Mouse (Mus musculus): ENCODE results near the gene Clmp.
A peak's percentile ranks its signal among the peaks of the same experiment; 100 is the strongest.

Gene Clmp

DNA sequence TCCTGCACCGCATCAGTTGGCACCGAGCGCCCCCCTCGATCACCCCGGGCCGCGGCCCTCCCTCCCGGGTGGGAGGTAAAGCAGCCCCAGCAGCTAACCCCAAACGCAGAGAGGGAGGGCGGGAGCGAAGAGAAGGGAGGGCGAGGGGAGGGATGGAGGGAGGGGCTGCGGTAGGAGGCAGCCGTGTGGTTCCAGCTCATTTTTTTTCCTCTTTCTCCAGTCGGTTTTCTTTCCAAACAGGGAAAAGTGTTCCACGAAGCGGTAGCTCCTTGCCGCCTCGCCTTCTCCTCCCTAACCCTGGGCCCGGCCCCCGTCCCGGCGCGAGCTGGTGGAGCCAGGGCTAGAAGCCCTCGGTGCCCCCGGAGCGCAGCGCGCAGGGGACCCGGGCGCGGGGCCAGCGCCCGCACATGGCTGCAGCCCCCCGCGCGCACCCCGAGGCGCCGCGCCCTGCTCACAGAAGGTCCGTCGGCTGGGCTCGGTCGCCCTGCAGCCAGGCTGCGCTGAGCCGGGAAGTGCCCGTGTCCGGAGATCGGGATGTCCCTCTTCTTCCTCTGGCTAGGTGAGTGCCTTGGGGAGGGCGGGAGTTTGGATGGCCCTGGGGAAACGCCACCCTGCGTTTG is at the start of gene Clmp:
Gene Clmp, plus strand, starts transcription at position 162 of the 620 bp plus-strand sequence.
- peak; percentile 66 for DNase-seq

DNA sequence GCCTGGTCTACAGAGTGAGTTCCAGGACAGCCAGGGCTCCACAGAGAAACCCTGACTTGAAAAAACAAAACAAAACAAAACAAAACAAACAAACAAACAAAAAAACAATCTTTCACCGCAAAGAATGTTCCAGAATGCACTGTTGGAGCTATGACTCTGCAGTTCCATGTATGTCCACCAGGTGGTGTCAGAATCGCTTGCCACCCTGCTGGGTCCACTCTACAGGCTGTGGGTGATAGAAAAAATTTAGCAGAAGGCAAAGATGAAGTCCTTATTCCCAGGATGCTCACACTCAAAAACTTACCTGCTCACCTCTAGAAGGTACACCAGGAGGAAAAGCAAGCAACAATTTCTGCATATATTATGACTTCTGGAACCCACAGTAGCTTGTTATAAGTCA is 49.7 kb upstream of the Clmp start:
- DNase-seq, result peak; percentile 70

DNA sequence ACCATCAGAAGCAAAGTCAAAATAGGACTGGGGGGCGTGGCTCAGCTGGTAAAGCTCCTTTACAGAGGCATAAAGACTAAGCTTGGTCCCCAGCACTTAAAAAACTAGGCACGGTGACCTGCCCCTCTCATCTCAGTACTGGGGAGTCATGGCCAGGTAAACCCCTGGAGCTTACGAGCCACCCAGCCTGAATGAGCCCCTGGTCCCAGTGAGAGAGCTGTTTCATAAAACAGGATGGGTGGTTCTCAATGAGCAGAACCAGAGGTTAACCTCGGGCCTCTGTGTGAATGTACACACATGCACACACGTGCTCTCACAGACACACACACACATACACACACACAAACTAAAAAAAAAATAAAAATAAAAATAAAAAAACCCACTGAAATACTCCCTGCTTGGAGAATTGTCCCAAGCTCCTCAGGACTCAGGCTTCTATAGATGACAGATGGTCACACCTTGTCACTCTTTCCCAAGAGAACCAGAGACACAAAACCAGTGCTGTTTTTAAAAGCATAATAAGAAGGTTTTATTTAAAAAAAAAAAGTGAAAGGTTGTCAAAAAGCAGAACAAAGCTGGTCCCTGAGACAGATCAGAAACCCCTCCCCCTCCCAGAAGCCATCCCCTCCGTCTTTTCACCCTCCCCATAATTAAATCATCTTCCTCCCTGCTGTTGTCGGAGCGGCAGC is 47.9 kb upstream of the Clmp start:
- DNase-seq, result peak; percentile 35

DNA sequence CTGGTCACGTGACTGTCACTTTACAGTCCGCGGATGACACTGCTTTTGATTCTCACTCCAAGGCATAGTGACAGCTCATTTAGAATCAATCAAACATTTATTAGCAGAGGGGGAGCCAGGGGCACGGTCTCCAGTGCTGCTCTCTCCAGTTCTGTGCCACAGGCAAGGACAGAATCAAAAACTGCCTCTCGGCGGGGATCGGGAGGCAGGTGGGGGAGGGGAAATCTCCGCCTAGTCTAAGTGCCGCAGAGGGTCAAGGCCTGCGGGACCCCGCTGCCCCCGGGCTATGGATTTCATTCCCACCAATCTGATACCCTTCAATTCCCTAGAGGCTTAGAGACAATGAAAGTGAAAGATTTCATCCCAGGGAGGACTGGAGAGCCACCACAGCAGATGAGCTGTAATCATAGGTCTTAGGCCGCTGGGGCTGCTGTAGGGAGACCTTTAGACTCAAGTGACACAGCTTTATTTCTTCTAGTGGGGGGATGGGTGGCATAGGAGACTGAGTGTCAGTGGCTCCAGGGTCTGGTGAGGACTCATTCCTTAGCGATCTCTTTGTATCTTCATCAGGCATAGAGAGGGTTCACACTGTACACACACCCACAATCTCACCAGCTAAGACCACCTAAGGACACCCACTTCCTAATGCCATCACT is 47.2 kb upstream of the Clmp start:
- DNase-seq, result peak; percentile 70

DNA sequence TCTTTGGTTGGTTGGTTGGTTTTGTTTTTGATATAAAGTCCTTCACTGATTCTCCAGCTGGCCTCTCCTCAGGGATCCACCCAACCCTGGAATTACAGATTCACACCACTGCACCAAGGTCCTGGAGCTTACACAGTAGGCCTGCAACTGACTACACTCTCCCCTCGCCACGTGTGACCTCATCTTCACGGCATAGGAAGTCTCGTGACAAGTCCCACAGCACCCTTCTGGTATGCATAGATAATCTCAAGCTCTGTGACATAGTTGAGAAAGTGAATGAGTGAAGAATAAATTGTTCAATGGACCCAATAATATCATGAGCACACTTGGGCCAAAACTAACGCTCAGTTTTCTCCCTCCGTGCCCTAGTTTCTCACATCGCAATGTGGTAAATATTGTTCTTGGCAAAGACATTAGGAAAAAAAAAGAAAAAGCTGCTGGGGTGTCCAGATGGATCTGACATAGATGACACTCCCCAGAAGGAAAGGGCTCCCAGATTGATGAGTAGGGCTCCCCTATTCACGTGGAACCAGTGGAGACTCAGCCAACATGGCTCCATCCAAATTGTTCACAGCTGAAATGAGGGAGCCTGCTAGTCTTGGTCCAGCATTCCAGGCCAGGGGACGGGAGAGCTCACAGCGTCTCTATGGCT is 46.1 kb upstream of the Clmp start:
- peak; percentile 68 for DNase-seq

DNA sequence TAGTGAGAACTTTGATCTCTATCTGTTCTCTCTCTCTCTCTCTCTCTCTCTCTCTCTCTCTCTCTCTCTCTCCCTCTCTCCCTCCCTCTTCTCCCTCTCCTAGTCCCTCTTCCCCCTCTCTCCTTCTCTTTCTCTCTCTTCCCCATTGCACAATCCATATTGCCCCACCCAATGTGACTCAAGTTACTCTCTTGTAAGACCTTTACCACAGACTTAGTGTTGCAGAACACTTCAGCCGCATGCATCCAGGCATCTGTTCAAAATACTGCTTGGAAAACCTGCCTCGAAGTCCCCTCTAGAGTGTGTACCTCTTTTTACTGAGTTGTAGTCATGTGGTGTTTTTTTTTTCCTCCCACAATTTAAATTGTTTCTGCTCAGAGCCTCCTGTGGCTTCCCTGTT is 44.4 kb upstream of the Clmp start:
- DNase-seq, result no peak

DNA sequence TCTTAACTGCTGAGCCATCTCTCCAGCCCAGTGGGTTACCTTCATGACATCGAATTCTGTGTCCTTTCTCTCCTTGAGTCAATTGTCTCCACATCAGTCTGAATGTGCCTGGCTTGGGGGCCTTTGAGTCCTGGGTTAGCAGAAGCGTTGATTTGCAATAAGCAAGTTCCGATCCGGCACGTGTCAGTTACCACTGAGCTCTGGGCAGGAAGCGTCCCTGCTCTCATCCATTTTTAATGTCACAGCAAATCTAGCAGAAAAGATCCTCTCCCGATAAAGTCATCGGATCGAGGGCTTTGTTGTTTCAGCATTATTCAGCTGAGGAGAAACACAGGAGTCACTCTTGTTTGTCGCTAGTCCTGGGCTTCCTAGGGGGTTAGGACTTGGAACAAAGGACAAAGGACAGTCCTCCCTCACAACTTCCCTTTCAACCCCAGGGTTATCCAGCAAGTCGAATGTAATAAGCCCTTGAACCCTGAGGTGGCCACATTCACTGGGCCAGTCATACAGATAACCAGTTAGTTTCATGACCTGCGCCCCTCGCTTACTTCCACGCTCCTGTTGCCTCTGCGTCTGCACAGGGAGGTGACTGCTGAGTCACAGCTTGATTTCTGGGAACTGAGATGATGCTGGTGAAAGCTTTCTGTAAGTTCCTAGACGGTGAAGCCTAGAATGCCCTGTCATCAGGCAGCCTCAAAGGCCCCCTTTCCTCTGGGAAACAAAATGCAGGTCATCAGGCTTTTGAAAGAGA is 43.1 kb upstream of the Clmp start:
- DNase-seq, result no peak

DNA sequence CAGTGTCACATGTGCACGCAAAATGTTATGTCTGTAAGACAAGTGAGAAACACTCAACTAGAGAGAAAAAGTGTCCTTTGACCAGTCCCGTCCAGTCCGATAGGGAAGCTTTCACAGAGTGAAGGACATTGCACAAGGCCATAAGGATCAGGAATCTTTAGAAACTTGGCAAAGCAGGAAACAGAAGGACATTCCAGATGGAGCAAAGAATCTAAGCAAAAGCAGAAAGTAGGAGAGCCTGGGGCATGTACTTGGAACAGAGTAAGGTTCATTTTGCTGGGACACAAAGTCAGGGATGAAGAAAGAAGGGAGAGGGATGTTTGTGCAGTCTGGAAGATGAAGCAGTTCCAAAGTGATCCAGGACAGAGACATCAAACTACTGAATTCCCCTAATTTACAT is 36.3 kb upstream of the Clmp start:
- peak; percentile 33 for DNase-seq

DNA sequence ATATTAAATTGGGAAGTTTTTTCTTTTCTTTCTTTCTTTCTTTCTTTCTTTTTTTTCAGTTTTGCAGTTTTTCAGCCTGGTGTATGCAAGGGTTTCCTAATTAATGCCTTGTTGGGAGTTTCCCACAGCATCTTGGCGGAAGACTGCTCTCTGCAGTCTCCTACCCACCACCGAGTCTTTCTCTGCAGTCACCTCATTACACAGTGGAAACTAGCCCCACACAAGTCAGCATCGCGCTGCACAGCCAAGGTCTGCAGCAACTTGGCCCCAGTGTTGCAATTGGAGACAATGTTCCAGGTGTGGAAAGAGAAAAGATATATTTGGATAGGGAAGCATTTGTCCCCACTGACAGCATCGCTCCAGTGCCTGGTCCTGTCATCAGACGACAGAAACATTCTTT is 35.8 kb upstream of the Clmp start:
- no peak for DNase-seq

DNA sequence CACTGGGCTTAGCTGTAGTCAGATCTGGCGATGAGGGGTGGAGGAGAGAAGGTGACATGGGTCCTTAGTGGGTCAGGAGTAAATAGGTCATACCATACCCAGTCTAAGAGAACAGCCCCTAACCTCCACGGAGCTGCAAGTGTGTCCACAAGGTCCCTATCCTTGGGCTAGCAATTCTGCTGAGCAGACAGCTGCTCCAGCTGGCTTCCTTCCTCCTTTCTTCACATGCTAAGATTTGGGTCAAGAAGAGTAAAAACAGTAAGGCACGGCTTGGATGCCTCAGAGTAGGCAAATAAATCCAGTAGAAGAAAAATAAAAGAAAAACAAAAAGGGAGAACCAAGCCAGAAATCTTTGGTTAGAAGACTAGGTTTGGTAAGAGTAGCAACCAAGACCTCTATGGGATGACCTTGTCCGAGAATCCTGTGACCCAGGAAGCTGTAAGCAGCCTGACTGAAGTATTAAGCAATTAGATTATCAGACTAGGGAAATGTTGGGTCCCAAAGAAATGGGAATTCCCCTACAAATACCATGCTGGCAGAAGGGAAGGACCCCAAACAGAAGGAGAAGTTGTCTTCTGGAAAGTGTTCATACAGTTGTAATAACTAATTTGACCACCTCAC is 34.4 kb upstream of the Clmp start:
- DNase-seq, result no peak

DNA sequence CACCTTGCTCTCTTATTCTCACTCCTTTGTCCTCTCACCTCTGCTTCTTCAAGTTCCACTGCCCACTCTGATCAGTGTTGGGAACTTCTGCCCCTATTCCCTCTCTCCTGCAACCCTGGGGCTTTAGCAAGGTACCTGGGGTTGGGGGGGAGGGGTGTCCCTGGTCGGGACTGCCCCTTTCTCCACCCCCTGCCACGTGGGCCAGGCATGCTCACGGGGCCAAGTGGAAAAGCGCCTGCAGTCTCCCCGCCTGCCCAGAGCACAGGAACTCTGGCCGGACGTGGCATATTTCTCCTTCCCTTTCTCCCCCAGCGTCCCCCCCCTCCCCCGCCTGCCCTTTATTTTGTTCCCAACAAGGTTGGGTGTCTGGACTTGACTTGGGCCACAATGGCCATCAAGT is 33.0 kb upstream of the Clmp start:
- no peak for DNase-seq

DNA sequence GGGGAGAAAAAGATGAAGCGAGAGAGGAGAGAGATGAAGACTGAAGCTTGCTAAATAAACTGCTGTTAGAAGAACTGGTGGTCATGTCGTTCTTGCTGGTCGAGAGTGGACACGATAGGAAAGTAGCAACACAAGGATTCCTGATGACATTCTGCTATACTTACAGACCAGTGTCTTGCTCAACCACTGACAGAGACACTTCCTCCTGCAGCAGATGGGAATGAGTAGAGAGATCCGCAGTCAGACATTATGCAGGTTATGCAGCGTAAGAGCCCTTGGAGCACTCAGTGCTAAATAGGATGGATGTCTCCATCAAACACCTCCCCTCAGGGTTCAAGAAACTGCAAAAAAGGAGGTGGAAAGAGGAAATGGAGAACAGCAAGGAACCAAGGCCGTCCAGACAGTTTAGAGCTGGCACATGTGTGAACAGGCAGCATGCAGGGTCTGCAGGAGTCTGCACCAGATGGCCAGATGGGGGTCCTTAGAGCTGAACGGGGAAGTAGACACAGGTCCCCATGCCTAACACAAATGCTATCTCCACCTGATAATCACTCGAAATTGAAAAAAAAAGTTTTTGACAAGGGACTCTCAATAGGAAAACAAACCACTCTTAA is 19.5 kb upstream of the Clmp start:
- DNase-seq, result no peak

DNA sequence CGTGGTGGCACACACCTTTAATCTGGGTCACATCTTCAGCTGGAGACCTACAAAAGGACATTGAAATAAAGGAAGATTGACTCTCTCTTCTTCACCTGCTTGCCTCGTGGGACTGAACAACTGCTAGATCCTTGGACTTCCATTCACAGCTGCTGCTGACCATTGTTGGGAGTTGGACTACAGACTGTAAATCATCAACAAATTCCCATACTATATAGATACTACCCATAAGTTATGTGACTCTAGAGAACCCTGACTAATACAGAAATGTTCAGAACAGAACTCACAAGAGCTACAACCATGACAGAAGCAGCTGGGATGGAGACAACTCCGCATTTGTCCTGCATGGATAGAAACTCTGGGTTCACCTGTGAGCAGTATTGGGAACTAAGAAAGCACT is 15.4 kb upstream of the Clmp start, which contains the start of gene Gm21915:
Gene Gm21915, plus strand, starts transcription at position 301 of the 400 bp plus-strand sequence.
- DNase-seq, result no peak

DNA sequence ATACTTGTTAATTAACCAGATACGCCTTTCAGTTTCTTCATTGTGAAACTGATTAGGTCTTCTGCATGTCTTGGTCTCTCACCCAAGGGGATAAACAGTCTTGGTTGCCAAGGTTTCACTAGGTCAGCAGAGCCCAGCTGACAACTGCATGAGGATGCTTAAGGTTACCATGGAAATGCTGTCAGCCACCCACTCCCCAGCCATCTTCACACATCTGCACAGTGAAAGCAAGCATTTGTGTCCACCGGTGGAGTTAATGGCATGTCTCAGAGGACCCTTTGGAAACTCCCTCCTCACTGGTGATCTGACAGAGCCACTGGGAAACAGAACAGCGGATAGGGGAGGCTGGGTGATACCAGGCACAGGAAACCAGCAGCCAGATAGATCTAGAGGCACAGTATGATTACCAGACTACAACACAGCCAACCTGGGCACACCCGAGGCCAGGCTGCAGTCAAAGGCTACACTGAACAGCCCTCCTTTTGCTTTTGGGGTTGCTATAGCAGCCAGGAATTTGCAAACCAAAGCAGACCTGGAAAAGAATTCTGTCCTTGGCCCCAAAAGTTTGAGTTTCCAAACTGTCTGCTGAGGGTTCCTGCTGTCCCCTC is 14.3 kb upstream of the Clmp start:
- DNase-seq, result no peak

DNA sequence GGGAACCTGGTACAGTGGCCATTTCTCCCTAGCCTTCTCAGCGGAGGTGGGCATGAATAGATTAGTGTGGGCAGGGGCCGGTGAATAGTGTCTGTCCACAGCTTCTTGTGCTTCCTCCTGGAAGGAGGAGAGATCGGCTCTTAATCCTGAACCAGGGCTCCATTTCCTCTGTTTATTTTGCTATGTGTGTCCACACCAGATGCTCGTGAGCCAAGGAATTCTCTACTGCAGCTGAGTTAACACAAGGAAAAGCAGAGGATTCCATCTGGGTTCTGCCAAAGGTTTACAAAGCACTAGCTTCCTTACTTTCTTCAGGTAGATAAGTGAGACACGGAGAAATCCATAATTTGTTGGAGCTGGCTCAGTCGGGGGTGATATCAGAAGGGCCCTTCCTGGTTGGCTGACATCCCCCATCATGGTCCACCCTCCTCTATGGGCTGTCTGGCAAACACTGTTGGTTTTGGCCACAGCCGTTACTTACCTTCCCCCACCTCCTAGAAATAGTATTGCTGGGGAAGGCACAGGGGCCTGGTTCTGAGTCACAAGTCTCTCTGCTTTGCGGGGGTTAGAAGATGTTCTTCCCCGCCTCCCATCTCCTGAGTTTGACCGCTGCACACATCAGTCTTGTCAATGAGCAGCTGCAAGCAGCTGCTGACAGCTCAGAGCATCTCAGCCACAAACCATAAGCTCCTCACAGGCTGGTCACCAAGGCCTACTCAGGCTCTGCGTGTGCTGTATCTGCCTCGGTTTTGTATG is 10.4 kb upstream of the Clmp start:
- no peak for DNase-seq

DNA sequence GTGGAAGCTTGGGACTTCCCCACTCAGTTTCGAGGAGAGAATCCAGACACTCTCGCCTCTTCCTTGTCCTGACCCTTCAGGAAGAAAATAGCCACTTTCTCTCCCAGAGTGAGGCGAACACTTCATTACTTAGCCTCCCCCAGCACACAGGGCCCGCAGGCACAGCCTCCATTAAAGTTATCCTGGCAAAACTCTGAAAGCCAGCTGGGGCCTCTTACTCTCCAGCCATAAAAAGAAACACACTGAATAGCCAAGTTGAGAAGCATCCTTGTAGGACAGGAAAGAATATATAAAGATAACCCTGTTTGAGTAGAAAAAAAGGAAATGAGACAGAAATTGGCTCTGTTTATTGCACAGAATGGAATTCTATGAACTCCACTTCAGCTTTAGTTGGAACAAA is 7.1 kb upstream of the Clmp start:
- DNase-seq, result no peak

DNA sequence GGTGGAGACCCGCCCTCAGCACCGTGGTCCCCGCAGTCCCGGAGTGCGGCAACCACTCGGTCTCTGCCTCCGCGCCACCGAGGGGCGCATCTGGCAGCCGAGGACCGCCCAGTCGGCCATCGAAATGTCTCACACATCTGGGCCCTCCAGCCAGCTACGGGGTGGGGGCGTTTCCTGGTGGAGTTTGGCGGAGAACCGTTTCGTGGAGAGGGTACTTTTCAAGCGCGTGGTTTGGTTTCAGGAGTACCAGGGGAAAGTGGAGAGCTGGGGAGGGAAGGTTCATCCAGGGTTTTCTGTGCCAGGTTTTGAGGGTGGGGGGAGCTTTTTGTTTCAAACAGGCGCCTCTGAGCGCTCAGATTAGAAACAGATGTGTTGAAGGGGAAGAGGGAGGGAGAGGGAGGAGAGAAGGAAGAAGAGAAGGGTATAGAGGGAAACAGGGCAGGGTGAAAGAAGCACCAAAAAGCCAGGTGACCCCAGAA is 698 bp downstream of the Clmp start:
- no peak for DNase-seq

DNA sequence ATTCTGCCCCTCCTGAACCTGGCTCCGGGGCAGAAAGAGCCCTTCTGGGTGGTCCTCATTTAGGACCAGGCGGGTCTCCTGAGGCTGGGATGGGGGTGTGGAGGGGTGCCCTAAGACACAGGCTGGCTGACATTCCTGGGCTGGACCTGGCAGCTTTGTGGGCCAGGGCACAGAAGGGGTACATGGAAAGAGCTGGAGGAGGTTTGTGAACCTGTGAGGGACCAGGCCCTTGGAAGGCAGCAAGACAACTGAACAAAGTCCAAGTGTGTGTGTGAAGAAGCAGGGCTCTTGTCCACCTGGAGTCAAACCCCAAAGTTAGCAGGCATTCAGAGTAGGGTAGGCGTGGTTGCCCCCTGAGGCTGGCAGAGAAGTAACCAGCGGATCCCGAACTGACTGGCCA is 1.3 kb downstream of the Clmp start:
- no peak for DNase-seq

DNA sequence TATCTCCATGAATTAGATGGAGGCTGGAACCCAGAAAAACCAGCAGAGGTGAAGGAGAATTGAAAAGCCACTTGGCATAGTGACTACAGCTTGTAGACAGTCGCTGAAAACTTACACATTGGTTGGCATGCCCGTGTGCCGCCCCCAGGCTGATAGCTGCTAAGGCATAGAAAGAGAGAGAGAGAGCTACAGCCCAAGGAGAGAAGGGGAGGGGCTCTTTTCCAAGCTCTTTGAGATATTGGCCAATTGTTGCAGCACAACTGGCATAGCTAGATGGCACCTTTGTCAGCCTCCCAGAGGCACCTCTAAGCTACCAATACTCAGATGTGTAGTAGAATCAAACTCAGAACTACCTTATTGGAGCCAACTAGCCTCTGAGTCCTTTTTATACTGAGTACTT is 1.8 kb downstream of the Clmp start:
- DNase-seq, result no peak

DNA sequence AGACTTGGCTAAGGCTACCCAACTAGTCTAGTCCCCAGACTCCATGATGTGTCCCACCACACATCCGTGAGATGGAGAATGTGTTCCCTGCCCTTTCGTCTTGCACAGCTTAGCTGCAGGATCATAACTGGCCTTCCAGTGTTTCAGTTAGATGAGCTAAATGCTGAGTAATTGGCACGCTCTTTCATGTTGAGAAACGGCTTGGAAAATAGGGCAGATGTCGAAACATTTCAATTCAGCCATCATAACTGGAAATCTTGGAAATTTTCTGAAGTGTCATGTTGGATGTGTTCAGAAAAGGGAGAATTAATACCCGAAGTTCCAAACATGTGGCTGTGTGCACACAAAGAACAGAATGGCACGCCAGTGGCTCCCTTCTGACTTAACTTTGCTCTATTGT is 4.7 kb downstream of the Clmp start:
- no peak for DNase-seq

DNA sequence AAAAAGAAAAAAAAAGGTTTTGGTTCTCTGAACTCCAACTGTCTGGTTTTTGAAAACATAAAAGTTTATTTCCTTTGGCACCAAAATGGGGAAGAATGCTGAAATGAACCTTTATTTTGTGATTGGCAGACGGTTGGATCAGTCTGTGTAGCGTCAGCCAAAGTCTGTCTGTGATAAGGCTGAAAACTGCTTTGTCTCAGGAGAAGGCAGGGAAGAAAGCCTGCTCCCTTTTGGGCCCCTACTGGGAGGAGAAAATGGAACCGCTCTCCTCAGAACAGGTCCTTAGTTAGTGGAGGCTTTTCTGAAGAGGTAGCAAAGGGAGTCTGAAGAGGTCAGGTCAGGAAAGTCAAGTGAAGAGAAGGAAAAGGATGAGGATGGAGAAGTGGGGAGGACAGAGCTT is 7.3 kb downstream of the Clmp start:
- no peak for DNase-seq

Data from cerebellum, adult 9-11 months (tissue).